Mouse (Mus musculus) lung, embryonic 16.5 days (tissue): ENCODE data around the gene Mef2a. TPM values are rescaled to one million over a fixed set of nuclear protein-coding genes. Genes with fewer than 3 reads are reported as not detected.

Source experiments
- ATAC-seq: fragments of 200-750 bp; cut with Nextera tagmentation; 2 replicates; pipeline ENCODE4 v1.8.0; 2017; ENCODE audit warnings: low read depth, mild to moderate bottlenecking, moderate library complexity
- H3K27ac ChIP-seq: fragments of 300-500 bp; sonication (generic); 2 replicates; pipeline ENCODE4 v1.5.1; 2014; ENCODE audit warnings: mild to moderate bottlenecking, control low read depth, low read length
- H3K27me3 ChIP-seq: fragments of 300-500 bp; sonication (generic); 2 replicates; pipeline ENCODE4 v1.6.1; 2014; ENCODE audit warnings: low read depth, low read length, mixed read lengths; ENCODE audit not compliant: control insufficient read depth, insufficient read depth
- H3K36me3 ChIP-seq: fragments of 300-500 bp; sonication (generic); 2 replicates; pipeline ENCODE4 v1.6.1; 2014; ENCODE audit warnings: low read length; ENCODE audit not compliant: control insufficient read depth, insufficient read depth
- H3K4me1 ChIP-seq: fragments of 300-500 bp; sonication (generic); replicated peaks from 2 replicates; pipeline ENCODE4 v1.6.1; 2014; ENCODE audit warnings: low read length, mixed read lengths; ENCODE audit not compliant: control insufficient read depth, insufficient read depth
- H3K4me2 ChIP-seq: fragments of 300-500 bp; sonication (generic); 2 replicates; pipeline ENCODE4 v1.6.1; 2014; ENCODE audit warnings: low read depth, low read length, control low read depth
- H3K4me3 ChIP-seq: fragments of 300-500 bp; sonication (generic); 2 replicates; pipeline ENCODE4 v1.5.1; 2014; ENCODE audit warnings: mild to moderate bottlenecking, low read length, control low read depth
- H3K9ac ChIP-seq: fragments of 300-500 bp; sonication (generic); 2 replicates; pipeline ENCODE4 v1.6.1; 2014; ENCODE audit warnings: low read length, control low read depth
- H3K9me3 ChIP-seq: fragments of 300-500 bp; sonication (generic); 2 replicates; pipeline ENCODE4 v1.6.1; 2016; ENCODE audit warnings: low read length; ENCODE audit not compliant: control insufficient read depth
- WGBS: fragments of 180-500 bp; shearing (Covaris S2); extraction: QIAGEN DNeasy Blood & Tissue Kit; methylation state at CpG from one replicate; pipeline ENCODE4 v1.1.7; 2014; 5-methylcytosine and 5-hydroxymethylcytosine counted together
- polyA plus RNA-seq: library from polyadenylated mRNA; unstranded; fragments of >200 nt; fragmentation: Nextera tagmentation; extraction: Ambion mirVana; gene quantifications from 2 replicates; pipeline ENCODE4 v1.2.1, GENCODE M21; 2015

Mef2a gene
- polyA plus RNA-seq, 1 experiment from 2014 or later, result 65.2 TPM

DNA sequence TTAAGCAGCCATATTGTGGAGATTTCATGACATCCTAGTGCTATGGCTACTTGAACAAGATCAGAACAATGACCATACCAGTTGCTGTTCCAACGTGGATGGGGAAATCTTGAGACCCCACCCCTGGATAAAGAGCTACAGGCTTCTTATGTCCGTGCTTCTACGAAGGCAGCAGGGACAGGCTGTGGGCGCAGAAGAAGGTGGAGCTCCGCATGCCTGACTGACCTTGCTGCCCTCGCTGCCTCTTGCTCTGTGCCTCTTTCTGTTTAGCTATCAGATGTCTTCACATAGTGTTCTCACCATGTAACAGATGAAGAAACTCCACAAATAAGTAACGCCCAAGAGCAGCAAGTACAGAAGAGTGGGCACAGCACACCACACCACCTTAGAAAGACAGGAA lies 29.7 kb upstream of the Mef2a start:
- Histone ChIP-seq H3K9me3 (no peaks in the 10 kb centered on the region), H3K4me2 (no peak overlapping the region), H3K27ac (no peak overlapping the region), H3K36me3 (no peaks in the 10 kb centered on the region), H3K27me3 (no peaks in the 10 kb centered on the region), H3K4me1 (no peaks in the 10 kb centered on the region), H3K9ac (no peak overlapping the region), H3K4me3 (no peak overlapping the region)
- no peak for ATAC-seq
- 73% methylated on average over 7 of the region's 7 CpGs for WGBS

DNA sequence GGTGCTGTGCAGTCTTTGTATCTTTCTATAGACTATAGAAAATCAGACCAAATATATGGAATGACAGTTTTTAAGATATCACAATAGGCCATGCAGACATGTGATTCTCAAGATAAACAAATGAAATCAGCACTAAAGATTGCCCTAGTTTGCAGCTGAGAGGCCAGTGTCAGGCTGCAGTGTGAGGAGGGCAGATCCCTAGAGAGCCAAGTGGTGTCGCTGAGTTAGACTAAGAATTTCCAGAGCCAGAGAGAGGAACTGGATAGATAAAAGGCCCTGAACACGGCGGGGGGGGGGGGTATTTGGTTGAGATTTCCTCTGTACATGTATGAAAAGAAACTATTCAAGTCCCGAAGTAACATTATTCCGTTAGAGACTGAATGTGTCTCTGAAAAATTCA lies 28.7 kb upstream of the Mef2a start:
- Histone ChIP-seq H3K9me3 (no peaks in the 10 kb centered on the region), H3K27me3 (no peaks in the 10 kb centered on the region), H3K4me3 (no peak overlapping the region), H3K4me2 (no peak overlapping the region), H3K27ac (no peak overlapping the region), H3K4me1 (no peaks in the 10 kb centered on the region), H3K36me3 (no peaks in the 10 kb centered on the region), H3K9ac (no peak overlapping the region)
- 44% methylated on average over 5 of the region's 5 CpGs for WGBS
- no peak for ATAC-seq

DNA sequence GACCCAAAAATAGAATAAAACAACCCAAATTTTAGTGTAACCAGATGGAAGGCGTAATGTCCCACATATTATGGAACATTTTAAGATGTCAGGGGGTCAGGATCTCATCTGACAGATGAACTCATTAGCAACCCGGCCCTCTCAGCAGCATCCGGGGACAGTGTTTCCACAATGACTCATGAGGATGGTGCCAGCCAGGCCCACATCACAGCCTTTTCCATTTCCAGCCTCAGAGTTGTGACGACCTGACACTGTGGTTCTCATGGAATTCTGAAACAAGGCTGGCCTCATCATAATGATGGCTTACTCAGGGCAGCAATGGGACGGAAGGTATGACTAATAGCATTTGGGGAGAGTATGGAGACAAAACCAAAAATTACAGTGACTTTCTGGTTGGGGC lies 18.1 kb upstream of the Mef2a start:
- ATAC-seq, result peak; percentile 57; the same call in 1 of the 2 replicates
- Histone ChIP-seq H3K27me3 (no peaks in the 10 kb centered on the region), H3K9ac (no peak overlapping the region), H3K4me2 (no peak overlapping the region), H3K36me3 (no peaks in the 10 kb centered on the region), H3K4me1 (no peaks in the 10 kb centered on the region; the same call in 1 of the 2 replicates), H3K4me3 (no peak overlapping the region), H3K27ac (no peak overlapping the region), H3K9me3 (no peaks in the 10 kb centered on the region)
- WGBS, result 52% methylated on average over 5 of the region's 5 CpGs

DNA sequence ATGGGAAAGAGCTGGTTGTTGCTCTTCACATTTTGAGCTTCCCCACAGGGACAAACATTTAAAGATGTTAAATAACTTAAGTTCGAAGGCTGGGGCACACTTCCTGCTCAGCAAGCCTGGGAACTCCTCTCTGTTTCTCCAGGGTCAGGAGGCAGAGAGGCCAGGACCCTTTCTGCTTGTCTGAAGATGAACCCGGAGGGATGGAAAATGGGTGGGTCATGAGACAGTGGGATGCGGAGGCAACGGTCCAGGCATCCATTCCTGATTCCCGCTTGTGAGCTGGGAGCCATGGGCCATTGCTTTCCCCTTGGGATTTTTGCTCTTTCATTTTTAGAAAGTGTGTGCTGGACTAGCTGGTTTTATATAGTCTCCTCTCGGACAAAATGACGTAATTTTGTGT lies 17.4 kb upstream of the Mef2a start:
- no peak overlapping the region for H3K27ac ChIP-seq
- peak; percentile 45; the same call in 1 of the 2 replicates for ATAC-seq
- no peaks in the 10 kb centered on the region for H3K27me3 ChIP-seq
- 64% methylated on average over 7 of the region's 7 CpGs for WGBS
- H3K36me3 ChIP-seq, result no peaks in the 10 kb centered on the region
- no peak overlapping the region for H3K9ac ChIP-seq
- H3K4me2 ChIP-seq, result no peak overlapping the region
- no peak overlapping the region for H3K4me3 ChIP-seq
- H3K9me3 ChIP-seq, result no peaks in the 10 kb centered on the region
- H3K4me1 ChIP-seq, result no peaks in the 10 kb centered on the region; the same call in 1 of the 2 replicates

DNA sequence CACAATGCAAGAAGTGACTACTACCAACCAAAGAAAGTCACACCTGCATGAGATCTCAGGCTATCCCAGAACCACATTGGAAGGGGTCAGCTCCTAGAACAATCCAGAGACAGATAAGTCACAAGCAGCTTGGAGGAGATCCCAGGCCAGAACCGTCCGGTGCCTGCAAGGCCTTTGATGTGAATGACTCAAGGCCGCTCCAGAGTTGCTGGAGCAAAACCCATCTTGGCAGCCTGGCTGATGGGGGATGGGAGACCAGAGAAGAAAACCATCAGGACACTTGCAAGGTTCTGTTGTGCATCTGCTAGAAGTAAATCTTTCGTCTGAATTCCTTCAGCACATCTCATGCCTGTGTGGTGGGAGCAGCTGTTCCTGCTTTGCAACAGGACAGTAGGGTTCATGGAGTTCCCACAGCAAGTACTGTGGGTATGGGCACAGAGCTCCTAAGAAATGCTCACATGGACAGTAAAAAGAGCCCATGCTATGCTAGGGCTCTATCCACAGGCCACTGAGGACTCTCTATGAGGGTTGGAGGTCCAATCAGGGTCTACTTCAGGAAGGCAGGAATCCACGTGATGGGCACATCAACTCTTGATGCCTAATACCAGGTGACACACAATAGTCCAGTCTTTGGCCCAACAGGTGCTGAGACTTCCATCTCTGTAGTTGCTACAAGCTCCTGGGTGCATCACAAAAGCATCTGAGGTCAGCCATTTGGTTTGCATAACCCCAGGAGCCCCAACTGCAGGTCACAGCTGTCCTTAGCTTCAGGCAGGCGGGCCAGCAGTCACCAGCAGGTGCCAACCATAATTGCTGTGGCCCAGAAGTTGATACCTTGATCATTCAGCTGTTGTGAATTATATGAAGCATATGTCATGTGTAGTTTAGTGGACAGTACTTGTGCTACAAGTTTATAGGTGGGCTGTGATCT lies 12.5 kb upstream of the Mef2a start:
- no peaks in the 10 kb centered on the region for H3K9me3 ChIP-seq
- no peak overlapping the region for H3K4me2 ChIP-seq
- ATAC-seq, result 0 out of 2 replicates have a peak, but pooled peaks have one; percentile 41

DNA sequence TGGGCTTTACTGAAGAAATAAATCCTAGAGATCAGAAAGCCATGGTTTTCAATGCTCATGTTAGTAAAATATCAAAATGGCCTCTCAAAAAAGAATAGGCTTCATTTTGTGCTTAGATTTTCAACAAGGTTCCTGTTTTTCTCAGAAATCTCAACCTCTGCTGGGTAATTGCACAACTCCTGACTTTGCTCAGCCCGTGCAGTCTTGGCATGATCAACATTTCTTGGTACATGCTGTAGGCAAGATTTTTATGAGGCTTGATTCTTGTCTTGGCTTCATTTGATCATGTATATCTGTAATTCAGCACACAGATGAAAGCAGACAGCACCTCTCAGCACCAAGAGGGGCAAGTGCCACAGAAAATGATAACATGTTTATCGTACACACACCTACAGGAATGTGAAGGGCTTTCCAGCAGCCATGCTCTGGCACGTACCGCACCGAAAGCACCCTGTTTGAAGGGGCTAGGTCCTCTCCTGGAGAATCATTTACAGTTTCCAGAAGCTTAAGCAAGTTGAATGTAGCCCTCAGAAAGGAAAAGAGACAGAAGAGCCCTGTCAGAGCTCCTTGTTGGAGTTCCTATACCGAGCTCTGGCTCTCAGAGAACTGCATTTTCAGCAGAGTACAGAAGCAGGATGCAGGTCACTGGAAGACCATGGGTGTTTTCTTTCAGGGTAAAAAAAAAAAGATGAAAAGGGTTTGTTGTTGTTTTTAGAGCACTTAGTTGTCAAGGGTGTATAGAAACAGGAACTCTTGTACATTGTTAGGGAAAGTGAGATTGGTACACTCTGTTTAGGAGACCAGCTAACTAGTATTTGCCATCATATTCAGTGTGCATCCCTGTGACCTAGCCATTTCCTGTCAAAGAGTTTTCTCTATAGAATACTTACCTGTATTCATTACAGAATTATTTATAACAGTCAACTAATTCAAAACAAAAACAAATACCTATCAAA lies 7.8 kb upstream of the Mef2a start:
- no peak overlapping the region for H3K4me3 ChIP-seq
- no peaks in the 10 kb centered on the region; the same call in 1 of the 2 replicates for H3K4me1 ChIP-seq
- H3K4me2 ChIP-seq, result no peak overlapping the region
- H3K27ac ChIP-seq, result peak overlapping the region; percentile 67
- ATAC-seq, result peak; percentile 76
- no peaks in the 10 kb centered on the region for H3K36me3 ChIP-seq
- 47% methylated on average over 6 of the region's 6 CpGs for WGBS
- H3K9ac ChIP-seq, result no peak overlapping the region
- H3K27me3 ChIP-seq, result no peaks in the 10 kb centered on the region
- no peaks in the 10 kb centered on the region for H3K9me3 ChIP-seq

More for the DNA sequence above, 12.5 kb upstream of the Mef2a start:
- Histone ChIP-seq H3K27me3 (no peaks in the 10 kb centered on the region), H3K36me3 (no peaks in the 10 kb centered on the region), H3K27ac (no peak overlapping the region), H3K4me1 (no peaks in the 10 kb centered on the region; the same call in 1 of the 2 replicates), H3K4me3 (no peak overlapping the region), H3K9ac (no peak overlapping the region)
- WGBS, result 59% methylated on average over 6 of the region's 6 CpGs

DNA sequence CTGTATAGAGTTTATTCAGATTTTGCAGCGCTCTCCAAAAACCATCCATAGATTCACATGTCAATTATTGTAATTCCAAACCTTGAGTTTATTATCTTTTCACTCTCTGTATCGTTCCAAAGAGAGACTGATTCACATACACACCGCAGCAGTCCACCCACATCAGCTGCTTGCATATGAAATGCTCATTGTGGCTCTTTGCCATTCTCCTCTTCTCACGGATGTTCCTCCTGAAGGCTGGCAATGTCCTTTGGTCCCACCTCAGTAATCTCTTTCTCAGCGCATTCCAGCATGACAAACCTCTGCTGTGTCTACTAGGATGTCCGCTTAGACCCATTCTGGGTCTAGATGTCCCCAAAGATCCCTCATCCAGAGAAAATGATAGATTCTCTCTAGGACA lies 4.1 kb upstream of the Mef2a start:
- Histone ChIP-seq H3K4me1 (peaks cover 8% of the 10 kb centered on the region), H3K9me3 (no peaks in the 10 kb centered on the region), H3K4me2 (no peak overlapping the region), H3K27me3 (no peaks in the 10 kb centered on the region), H3K27ac (no peak overlapping the region), H3K36me3 (no peaks in the 10 kb centered on the region), H3K4me3 (no peak overlapping the region), H3K9ac (no peak overlapping the region)
- no peak for ATAC-seq
- WGBS, result 88% methylated on average over 6 of the region's 6 CpGs

DNA sequence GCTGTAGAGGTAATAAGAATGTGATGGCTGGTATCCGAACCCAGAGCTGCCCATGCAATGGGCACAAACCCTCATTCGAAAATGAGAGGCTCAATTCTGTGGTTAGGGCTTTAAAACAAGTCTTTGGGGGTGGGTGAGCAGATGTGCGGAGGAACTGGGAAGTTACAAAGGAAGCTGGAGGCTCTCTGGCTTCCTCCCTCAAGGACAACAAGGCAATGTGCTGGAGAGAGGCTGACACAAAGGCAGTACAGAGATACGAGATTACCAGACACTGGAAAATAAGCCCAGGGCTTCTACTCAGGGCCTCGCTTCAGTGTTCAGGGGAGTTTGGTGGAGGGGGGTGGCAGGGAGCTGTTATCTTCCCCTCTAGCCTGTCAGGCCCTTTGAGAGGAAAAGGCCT lies 1.3 kb upstream of the Mef2a start:
- H3K4me1 ChIP-seq, result peaks cover 14% of the 10 kb centered on the region
- H3K4me3 ChIP-seq, result no peak overlapping the region; the same call in 1 of the 2 replicates
- ATAC-seq, result no peak
- H3K4me2 ChIP-seq, result peak overlapping the region; percentile 93; the same call in 1 of the 2 replicates
- peak overlapping the region; percentile 100 for H3K27ac ChIP-seq
- H3K9ac ChIP-seq, result peak overlapping the region; percentile 33; the same call in 1 of the 2 replicates
- H3K9me3 ChIP-seq, result no peaks in the 10 kb centered on the region
- no peaks in the 10 kb centered on the region for H3K27me3 ChIP-seq
- H3K36me3 ChIP-seq, result no peaks in the 10 kb centered on the region
- WGBS, result 44% methylated on average over 5 of the region's 5 CpGs

DNA sequence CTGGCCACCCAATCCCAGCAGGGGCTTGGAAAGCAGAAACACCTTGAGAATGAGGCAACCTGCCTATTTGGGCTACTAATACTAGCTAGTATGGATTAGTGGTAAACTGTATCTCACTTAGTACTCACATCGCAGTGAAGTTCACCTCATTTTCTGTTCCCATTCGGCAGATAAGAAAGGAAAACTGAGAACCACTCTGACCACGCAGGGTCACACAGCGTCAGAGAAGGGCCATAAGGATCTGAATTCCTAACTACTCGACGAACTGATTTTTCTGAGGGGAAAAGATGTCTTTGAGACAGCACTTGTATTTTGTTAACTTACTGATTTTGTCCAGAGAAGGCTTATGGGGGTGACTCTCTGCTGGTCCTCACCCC lies 914 bp upstream of the Mef2a start:
- Histone ChIP-seq H3K9me3 (no peaks in the 10 kb centered on the region), H3K36me3 (no peaks in the 10 kb centered on the region), H3K4me2 (peak overlapping the region; percentile 93), H3K4me3 (peak overlapping the region; percentile 98), H3K4me1 (peaks cover 17% of the 10 kb centered on the region), H3K9ac (peak overlapping the region; percentile 99), H3K27ac (peak overlapping the region; percentile 100), H3K27me3 (no peaks in the 10 kb centered on the region)
- no peak for ATAC-seq
- WGBS, result 25% methylated on average over 6 of the region's 6 CpGs
